Mouse (Mus musculus): Measurements from ENCODE around the gene Cacna2d3.

Cacna2d3 gene

DNA sequence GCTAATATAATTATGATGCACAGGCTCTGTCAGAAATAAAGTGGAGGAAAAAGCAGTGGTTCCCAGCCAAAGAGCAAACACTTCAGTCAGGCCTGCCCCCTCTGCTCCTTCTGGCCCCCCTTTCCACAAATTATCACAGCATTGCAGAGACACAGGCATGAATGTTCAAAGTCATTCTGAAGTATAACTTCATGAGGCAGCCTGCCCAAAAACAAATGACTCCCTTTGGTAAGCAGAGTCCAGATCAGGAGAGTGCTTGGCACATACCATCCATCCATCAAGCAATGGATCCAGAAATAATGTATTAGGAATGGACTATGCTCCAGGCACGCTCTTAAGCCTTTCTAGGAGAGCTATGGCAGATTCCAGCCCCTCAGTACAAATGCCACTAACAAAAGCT, 679.3 kb downstream of the Cacna2d3 start:
- no peak for DNase-seq

- DNase-seq, result no peak
These were observed 680.2 kb downstream of the Cacna2d3 start for GRCm38 (mm10) chr14:29041498-29041897.

DNA sequence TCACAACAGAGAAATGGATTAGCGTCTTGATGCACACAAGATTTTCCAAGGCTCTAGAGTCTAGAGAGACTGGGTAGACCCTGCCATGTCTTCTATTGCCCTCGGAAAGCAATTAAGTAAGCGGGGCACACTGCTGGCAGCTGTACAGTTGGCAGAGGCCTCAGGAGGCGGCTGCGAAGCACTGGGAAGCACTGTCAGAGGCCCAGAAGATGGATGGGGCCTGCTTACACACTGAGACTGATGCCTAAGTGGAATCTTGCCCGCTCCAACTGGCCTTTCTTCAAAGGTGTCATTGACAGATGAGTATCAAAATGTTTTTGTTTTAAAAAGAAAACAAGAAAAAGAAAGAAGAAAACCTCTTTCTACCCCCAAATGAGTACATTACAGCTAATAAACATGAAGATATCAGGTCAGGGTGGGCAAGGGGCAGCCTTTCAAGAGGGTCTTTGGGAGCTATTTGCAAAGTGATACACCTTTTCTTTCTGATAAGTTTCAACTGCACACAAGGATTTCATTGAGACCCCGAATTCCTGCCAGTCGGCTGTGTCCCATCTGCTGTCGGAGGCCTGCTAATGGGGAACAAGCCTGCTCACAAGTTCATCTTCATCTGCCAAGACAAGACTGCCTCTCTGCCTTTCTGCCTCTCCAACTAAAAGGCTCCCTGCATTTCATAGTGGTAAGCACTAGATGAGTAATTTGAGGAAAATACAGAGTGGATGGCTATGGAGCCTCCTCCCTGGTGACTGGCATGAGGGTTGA, 680.9 kb downstream of the Cacna2d3 start:
- no peak for DNase-seq

GRCm38 (mm10) chr14:29038246-29038645, 683.4 kb downstream of the Cacna2d3 start:
- DNase-seq, result no peak

DNA sequence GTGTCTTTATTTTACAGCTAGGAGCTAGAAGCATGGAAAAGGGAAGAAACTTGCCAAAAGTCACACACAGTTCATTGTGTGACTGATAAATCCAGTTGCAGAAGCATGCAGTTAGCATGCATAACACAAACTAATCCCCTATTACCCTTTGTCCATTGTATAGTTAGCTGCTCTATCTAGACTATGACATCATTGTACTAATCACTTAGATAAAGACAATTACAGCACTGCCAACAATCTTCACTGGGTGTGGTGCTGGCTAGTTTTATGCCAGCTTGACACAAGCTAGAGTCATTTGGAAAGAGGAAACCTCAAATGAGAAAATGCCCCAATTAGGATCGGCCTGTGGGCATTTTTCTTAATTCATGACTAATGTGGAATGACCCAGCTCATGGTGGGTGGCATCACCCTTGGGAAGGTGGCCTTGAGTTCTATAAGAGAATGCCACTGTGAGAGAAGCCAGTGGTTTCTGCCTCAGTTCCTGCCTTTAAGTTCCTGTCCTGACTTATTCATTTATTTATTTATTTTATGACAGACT, 689.7 kb downstream of the Cacna2d3 start:
- DNase-seq, result no peak

GRCm38 (mm10) chr14:29030519-29030918, 691.1 kb downstream of the Cacna2d3 start:
- DNase-seq, result no peak

DNA sequence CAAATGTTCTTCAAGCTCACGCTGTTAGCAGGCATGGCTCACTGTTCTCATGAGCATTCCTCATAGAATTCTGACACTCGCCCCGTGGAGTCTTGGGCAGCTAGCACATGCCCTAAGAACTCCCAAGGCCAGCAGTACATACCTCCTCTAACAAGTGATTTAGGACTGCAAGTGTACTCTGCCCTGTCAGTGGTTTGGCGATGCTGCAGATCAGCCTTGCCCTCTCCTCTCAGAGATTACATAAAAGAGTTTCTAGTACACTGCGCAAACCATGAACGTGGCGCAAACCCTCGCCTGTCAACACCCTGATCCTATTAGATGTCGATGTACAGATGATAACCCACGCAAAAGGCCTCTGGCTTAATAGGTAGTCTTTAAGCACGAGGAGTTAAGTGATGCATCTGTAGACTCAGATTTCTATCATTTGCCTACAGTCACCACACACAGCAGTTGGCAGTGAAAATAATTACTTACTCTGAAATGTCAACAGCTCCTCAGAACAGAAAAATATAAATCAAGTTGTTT, 691.7 kb downstream of the Cacna2d3 start:
- DNase-seq, result no peak

DNA sequence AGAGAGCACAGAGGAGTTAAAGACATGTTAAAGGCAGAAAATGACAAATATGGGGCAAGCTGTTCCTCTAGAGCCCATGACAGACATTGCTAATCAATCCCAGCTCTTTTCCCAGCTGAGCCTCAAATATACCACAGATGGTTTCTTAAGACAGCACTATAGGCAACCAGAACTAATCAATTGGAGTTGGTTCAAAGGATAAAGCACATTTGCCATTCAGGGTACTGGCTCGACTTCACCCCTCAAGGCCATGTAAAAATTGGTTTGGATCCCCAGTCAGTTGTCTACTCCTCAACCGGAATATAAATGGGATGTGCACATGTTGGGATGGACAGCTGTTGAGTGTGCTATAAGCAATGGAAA, 692.6 kb downstream of the Cacna2d3 start:
- DNase-seq, result peak; percentile 67

DNA sequence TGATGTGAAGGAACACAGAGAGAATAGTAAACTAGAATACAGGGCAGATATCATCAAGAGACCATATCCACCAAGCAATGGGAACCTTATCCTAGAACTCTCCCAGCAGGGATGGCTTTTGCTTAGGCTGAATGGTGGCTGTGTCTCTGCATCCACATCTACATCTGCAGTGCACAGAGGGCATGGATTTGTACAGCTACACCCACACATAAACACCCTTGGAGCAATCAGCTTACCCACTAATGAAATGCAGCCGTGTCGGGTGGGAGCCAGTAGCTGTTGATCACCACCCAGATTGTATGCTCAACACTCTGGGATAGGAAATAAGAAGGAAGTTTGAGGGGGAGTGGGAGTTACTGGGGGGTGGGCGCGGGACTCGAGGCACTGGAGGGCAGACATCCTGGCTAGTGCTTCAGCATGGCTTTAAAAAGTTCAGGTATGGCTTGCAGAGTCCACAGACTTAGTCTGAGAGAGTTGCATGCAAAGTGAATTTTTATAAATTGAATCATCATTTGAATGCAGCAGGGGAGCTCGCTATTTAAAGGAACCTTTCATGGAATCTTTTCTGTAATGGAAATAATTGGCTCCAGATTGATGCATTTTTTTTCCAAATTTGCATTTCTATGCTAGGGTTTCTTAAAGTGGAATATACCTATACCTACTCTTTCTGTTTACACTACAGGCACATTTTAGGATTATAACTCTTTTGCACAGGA, 693.1 kb downstream of the Cacna2d3 start:
- no peak for DNase-seq

- DNase-seq, result no peak
These were observed 694.4 kb downstream of the Cacna2d3 start for GRCm38 (mm10) chr14:29027276-29027675.

DNA sequence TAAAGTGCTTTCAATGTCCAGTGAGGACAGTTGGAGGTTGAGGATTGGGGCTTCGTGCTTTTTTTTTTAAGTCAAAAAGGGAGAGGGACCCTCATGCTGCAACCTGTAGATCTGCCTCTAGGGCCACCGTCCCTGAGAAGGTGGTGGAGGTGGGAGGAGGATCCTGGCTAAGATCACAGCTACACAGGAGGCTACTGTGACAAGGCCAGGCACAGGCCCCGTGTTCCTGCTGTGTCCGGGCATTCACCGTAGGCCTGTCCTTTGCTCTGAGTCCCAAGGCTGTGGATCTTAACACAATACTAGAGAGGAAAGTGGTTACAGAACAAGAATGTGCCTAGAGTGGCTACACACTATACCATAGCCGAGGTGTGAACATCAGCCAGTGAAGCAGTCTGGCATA, 696.3 kb downstream of the Cacna2d3 start:
- no peak for DNase-seq

- no peak for DNase-seq
These were observed 698.4 kb downstream of the Cacna2d3 start for GRCm38 (mm10) chr14:29023246-29023645.

DNA sequence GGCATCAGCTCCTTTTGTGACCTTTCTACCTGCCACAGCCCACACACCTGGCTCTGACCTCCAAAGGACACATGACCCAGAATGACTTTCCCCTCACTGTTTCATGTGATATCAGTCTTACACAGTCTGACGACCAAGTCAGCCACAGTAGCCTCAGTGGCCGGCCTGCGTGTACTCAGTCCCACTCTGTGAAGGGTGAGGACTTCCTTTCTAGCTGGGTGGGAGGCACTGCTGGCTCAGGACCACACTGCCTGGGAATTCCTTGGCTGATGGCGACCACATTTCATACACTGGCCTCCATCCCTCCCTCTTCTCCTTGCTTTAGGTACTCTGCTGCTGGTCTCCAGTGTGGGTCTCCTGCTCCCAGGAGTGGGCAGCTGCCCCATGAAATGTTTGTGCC, 700.4 kb downstream of the Cacna2d3 start:
- no peak for DNase-seq

- no peak for DNase-seq
These were observed 703.2 kb downstream of the Cacna2d3 start for GRCm38 (mm10) chr14:29018316-29019000.

DNA sequence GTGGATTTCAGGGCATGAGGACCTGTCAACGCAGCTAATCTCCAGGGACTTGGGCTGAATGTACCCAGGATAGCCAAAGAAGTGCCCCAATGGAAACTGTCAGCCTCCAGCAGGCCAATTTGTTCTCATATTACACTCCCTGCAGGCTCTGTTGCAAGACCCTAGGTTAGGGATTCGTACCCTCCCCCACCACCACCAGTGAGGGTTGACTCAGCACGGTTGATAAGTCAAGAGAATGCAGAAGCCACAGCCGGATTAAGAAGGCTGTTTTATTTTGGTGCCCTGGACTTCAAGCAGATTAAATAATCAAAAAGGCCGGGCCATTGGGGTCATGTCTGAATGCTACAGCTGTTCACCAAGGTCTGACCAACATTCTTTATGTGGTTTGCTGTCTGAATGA, 703.8 kb downstream of the Cacna2d3 start, which contains the start of gene Lrtm1:
Gene Lrtm1 (plus strand): TSS at position 326 of the 400 bp plus-strand sequence.
- DNase-seq, result peak; percentile 78

DNA sequence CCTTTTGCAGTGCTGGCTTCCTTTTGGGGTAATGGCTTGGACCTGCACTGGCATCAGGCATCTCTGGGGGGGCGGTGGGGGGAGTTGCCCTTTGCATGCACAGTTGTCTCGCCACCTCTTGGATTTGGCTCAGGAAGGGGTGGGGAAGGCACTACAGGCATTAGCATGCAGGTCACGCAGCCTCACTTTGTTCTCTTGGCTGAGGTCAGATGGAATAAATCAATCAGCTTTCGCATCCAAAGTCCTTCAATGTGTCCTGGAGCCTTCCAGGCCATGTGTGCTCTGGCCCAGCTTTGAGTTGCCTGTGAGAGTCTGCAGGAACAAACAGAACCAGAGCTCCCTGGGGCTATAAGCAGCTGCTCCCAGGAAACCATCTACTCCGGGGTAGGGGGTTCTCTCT, 705.8 kb downstream of the Cacna2d3 start:
- DNase-seq, result peak; percentile 77

DNA sequence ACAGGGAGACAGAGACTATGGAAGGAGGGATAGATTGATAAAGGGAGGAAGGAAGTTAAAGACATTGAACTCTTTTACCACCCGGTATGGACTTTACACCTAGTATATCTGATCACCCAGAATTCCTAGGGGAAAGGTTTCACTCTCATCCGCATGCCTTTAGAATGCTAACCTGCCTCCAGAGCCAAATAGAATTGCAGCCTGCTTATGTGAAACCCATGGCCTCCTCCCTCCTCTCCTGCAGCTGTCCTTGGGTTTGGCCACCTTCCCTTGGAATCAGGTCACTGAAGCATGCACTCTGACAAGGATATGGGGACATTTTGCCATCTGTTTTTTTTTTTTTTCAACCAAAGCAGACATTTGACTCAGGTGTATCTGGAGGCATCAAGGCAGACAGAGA, 707.0 kb downstream of the Cacna2d3 start:
- no peak for DNase-seq

- DNase-seq, result no peak
These were observed 708.5 kb downstream of the Cacna2d3 start for GRCm38 (mm10) chr14:29013161-29013560.

DNA sequence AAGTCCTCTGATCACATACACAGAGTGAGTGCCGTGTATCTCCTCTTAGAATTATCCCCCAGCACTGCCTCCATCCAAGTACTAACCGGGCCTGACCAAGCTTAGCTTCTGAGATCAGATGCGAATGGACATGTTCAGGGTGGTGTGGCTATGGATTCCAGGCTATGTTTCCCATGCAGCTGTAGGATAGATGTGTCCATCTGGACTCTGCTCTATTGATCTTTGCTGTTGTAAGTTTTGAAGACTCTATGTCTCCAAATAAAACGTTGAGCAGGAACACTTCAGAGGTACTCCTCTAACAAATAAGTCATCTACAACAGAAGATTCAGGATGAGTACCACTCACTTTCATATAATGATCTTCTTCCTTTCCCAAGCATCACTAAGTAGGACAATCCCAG, 712.0 kb downstream of the Cacna2d3 start:
- no peak for DNase-seq

DNA sequence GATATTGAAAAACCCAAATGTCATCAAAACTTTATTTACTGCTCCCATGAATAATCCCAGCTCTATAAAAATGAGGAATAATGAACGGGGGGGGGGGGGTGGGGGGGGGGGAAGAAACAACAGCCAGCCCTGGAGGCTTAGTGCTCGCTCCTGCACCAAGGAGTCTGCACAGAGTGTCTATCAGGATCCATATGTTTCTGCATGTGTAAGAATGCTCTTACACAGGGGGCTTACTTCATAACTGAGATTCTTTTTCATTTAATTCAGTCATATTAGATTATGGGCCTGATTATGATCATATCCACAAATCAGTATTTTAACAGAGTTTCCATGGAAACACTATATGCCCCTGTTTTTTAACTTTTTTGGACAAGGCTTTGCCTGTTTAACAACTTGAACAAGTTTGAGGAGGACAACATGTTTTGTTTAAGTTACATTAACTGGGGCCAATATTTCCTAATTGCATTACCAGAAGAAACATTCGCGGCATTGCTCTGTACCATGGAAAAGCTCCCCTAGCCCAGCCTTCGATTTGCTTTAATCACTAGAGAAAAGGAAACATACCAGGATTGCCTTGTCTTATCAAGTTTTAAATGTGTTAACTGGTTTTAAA, 716.3 kb downstream of the Cacna2d3 start:
- DNase-seq, result no peak

DNA sequence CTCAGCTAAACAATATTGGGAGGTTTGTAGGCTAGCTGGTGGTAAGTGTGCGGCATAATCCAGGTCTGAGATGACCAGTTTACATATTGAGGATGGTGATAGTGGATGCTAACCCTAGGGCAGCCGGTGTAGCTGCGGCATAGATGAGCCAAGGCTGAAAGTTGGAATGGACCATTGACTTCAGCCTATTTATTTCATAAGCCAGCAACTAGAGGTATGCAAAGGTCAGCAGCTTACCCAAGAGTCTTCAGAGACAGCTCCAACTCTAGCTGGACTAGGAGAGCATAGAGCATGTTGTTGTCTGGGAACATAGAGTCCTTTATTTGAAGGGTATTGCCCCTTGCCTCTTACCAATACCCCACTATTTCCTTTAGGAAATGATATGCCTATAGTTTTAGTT, 725.1 kb downstream of the Cacna2d3 start:
- no peak for DNase-seq

- no peak for DNase-seq
These were observed 733.3 kb downstream of the Cacna2d3 start for GRCm38 (mm10) chr14:28988211-28988900.
